Mouse (Mus musculus) G1E (cell line): ENCODE measurements at regions not wholly inside any gene's neighbourhood (a gene's known extent, or its start where the extent isn't known, plus 50 kb on each side); places are given as distances from the start of the nearest gene placed in this dataset.

ENCODE experiments used
- CTCF ChIP-seq: IDR thresholded peaks from 2 replicates; pipeline ENCODE4 v1.5.1; 2012; ENCODE audit warnings: low read depth, low read length, inconsistent platforms, mixed read lengths
- GATA1 ChIP-seq: IDR thresholded peaks from 2 replicates; pipeline ENCODE4 v1.6.1; 2012; ENCODE audit warnings: borderline replicate concordance, low read length, inconsistent platforms, mixed read lengths
- GATA2 ChIP-seq: IDR thresholded peaks from 2 replicates; pipeline ENCODE4 v1.6.1; 2012; ENCODE audit warnings: low read depth, low read length, inconsistent platforms, borderline replicate concordance
- POLR2AphosphoS5 ChIP-seq: IDR thresholded peaks from 2 replicates; pipeline ENCODE4 v1.6.1; 2012; ENCODE audit warnings: low read depth, low read length, inconsistent platforms; ENCODE audit not compliant: insufficient replicate concordance
- TAL1 ChIP-seq: conservative IDR thresholded peaks from 2 replicates; pipeline ENCODE4 v1.6.1; 2012; ENCODE audit warnings: low read depth, low read length, inconsistent platforms, mixed read lengths

DNA sequence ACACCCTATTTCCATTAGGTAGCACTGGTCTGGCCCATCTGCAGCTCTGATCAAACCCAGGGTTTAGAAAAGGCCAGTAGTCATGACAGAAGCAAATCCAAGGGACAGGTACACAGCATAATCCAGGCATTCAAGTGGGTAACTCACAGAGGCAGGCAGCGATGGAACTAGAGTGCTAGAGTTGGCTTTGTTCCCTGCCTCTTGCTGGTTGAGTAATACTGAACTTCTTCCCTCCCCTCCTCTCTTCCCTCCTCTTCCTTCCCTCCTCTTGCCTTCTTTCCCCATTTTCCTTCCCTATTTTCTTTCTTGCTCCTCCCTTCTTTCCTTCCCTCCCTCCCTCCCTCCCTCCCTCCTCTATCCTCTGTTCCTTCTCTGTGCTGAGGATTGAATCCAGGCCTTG is 133.1 kb upstream of the Zfp648 start:
- no peak for TF ChIP-seq CTCF
- no peak for TF ChIP-seq GATA1
- TF ChIP-seq TAL1, result no peak
- TF ChIP-seq POLR2AphosphoS5, result no peak
- no peak for TF ChIP-seq GATA2
